Mouse (Mus musculus) erythroblast, adult 5-6 weeks (primary cell): Measurements from ENCODE around the gene Rictor. TPM values are rescaled to one million over a fixed set of nuclear protein-coding genes. Genes with fewer than 3 reads are reported as not detected.

Experiments used
- ATAC-seq: replicated peaks from 2 replicates; pipeline ENCODE4 v1.8.0; 2016; ENCODE audit warnings: moderate number of reproducible peaks, mild to moderate bottlenecking, moderate TSS enrichment, inconsistent platforms; ENCODE audit not compliant: poor library complexity, low FRiP score, severe bottlenecking
- total RNA-seq, 2 experiments: library from RNA; stranded (forward) in 1 of 2; stranded (reverse) in 1 of 2; fragments of 150-400 nt in 1 of 2; fragments of 200-764, 138-1000 nt in 1 of 2; gene quantifications; 2 replicates each; pipeline versions ENCODE4 v1.2.3 to v1.2.4; 2015 to 2017; ENCODE audit warnings: low replicate concordance in 2 of 2

Gene Rictor
- total RNA-seq (2015; ENCODE audit: low replicate concordance): 50.7 and 66.9 TPM in 2 replicates
- total RNA-seq (2017; ENCODE audit: low replicate concordance): 116 and 118 TPM in 2 replicates

GRCm38 (mm10) chr15:6707936-6708525 lies at the start of gene Rictor:
Gene Rictor (plus strand): TSS chr15:6708379.
- peak; percentile 67 for ATAC-seq

DNA sequence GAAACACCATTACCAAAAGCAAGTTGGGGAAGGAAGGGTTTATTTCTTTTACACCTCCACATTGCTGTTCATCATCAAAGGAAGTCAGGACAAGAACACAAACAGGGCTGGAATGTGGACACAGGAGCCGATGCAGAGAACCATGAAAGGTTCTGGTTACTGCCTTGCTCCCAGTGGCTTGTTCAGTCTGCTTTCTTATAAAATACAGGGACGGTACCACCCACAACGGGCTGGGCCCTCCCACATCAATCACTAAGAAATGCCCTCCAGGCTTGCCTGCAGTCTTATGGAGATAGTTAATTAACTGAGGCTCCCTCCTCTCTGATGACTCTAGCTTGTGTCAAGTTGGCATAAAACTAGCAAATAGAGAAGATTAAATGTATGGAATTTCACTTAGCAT lies 46.2 kb upstream of the Rictor start:
- no peak for ATAC-seq

- no peak for ATAC-seq
These were observed 44.2 kb upstream of the Rictor start for GRCm38 (mm10) chr15:6663991-6664390.

DNA sequence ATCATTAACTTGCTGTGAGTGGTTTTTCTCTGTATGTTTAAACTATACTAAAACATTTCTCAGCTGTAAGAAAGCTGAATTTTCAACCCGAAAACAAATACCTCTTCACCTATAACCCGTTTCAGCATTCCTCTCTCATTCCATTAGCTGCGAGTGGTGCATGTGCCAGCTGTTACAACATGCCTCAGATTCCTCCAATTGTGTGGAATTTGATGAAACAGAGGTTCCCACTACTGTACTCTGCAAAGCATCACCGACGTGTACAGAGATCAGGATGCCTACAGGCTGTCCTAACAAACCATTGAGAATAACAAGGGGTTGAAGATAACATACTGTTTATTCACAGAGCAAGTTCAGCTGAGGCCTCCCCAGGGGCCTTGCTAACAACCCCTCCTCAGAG lies 42.1 kb upstream of the Rictor start:
- no peak for ATAC-seq

- no peak for ATAC-seq
These were observed 39.3 kb upstream of the Rictor start for GRCm38 (mm10) chr15:6668793-6669437.

GRCm38 (mm10) chr15:6678479-6678878 lies 29.7 kb upstream of the Rictor start:
- ATAC-seq: no peak

DNA sequence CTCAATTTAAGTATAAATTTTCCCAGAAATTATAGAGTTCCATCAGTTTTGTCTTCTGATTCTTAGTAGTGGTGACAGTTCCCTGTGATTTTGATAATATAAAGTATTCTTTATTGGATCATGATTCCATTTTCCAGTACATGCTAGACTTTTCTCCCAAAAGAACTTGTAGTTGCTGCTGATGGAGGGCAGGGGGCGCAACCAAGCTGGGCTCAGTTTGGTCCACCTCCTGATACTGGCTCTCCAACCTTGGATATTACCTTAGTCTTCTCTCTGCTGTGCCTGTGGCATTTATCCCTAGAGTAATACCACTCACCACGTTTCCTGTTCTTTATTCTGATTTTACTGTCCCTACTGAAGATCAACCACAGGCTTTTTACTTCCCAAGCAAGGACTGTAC lies 6.0 kb upstream of the Rictor start:
- ATAC-seq: peak; percentile 87

GRCm38 (mm10) chr15:6705351-6705901 lies 2.8 kb upstream of the Rictor start:
- ATAC-seq: no peak

DNA sequence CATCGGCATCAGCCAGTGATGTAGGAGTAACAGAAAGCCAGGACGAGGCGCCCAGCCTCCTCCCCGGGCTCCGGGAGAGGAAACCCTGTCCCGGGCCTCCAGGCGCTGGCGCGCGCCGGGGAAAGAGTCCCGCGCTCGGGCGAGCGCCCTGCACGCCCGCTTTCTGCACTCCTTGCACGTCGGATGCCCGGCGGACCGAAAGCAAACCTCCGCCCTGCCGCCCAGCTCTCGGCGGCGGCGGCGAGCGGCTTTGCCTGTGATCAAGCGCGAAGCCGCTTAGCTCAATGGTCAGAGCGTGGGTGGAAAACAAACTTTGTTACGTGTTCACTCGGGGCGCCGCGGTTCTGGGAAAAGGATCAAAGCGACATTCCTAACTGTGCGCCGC lies 636 bp upstream of the Rictor start:
- ATAC-seq: peak; percentile 72

GRCm38 (mm10) chr15:6708526-6709441 lies 605 bp downstream of the Rictor start:
- peak; percentile 28 for ATAC-seq

- ATAC-seq: no peak
These were observed 1.4 kb downstream of the Rictor start for GRCm38 (mm10) chr15:6709618-6710017.

DNA sequence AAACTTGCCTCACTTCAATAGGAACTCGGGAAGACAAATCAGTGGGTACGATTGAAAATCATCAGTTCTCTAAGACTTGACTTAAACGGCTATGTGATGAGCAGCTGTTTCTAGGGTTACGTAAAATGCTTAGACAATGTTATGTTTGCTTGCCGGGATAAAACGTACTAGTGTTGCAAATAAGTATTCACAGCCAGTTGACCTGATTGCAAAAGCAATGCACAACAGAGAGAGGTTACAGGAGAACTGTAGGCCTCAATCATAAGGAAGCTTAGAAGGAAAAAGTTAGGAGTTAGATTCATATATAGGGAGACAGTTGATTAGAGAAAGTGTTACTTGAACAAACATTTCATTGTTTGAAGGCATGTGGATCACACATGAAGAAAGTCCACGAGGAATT lies 2.2 kb downstream of the Rictor start:
- no peak for ATAC-seq

- ATAC-seq: no peak
These were observed 3.0 kb downstream of the Rictor start for GRCm38 (mm10) chr15:6711226-6711625.

DNA sequence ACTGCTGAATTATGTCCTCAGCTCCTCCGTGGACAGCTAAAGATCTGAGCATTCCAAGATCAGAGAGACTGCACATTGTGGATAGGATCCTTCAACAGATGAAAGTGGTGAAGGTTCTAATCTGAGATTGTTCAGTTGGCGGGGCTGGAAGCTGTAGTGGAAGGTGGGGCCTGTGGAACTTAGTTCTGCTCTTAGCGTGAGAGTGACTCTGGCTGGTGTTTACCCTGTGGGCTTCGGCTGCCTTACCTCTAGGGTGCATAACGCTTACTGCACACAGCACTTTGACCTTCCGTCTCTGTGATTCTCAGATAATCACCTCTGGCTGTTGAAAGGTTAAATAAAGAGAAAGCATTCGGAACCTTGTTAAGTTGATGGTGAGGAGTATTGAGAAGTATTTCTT lies 6.6 kb downstream of the Rictor start:
- no peak; the same call in 1 of the 2 replicates for ATAC-seq

- ATAC-seq: no peak
These were observed 7.1 kb downstream of the Rictor start for GRCm38 (mm10) chr15:6715237-6715636.

- no peak for ATAC-seq
These were observed 13.2 kb downstream of the Rictor start for GRCm38 (mm10) chr15:6721385-6721784.

DNA sequence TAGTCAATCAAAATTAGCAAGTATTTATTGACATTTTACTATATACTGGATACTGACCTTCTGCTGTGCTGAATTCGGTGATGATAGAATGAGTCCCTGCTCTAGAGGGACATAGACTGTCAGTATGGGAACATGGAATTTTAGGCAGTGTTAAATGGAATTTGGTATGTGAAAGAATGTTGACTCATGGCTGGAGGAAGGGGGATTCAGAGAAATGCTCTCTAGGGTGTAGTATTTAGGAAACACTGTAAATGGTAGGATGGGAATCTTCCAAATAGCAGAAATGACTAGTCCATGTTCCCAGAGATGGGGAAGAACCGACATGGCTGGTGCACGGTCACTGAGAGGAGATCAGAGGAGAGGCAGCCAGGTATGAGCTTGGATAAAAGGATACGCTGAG lies 13.6 kb downstream of the Rictor start:
- no peak for ATAC-seq

DNA sequence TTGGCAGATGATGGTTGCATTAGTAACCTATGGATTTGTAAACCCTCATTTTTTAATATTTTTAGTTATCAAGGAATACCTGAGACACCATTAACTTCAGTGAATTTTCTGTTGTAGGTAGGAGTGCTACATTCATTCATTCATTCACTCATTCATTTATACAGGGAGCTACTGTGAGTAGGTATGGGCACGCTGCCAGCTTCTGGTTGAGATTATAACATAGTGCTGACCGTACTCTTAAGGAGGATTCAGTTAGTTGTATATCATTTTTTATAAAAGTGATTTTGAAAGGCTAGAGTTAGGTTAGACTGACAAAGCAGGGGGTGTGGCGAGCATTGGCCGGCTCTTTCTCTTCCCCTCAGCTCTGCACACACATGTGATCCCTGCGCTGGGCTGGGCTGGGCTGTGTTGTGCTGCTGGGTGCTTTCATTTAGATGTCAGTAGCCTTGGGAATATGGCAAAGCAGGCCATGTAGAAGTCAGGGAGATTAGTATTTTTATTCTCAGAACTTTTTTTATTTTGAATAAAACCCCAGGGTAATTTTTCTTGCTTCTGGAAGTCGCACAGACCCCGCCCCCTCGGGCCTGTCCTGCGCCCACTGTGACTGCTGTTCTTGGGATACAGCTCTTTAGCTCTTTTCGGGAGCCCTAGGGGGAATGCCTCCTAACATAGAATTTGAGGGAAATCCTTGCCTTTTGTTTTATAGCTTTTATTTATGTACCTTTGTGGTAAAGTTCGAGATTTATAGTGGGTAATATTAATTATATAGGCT lies 14.4 kb downstream of the Rictor start:
- ATAC-seq: peak; percentile 58; the same call in 1 of the 2 replicates

- ATAC-seq: no peak
These were observed 15.2 kb downstream of the Rictor start for GRCm38 (mm10) chr15:6723338-6723737.

GRCm38 (mm10) chr15:6724442-6724841 lies 16.3 kb downstream of the Rictor start:
- ATAC-seq: no peak
